ENCODE assay signal across 9 mouse cellular contexts in genomic region chr1:120468891-120469290, GRCm38 (mm10). TPM values are rescaled to one million over a fixed set of nuclear protein-coding genes. Genes with fewer than 3 reads are reported as not detected.
DNase-seq lines count a peak whose midpoint lies in the region; ATAC-seq and TF ChIP-seq lines count a peak whose summit lies in the region.
"Had no signal": no experiment of that assay in that cellular context is flagged by ENCODE, and none has a peak within 500 bp of the region (broad histone marks: within the 10 kb centered on the region; RNA-seq: fewer than 3 reads in every experiment).

No protein-coding gene starts in this region.

- no peaks in the 10 kb centered on the region for H3K36me3 ChIP-seq in neural tube, embryonic 15.5 days
- no peaks in the 10 kb centered on the region for H3K36me3 ChIP-seq in kidney, embryonic 15.5 days
- no peaks in the 10 kb centered on the region for H3K36me3 ChIP-seq in liver, postnatal 0 days (replicated peaks; ENCODE audit: insufficient read depth, low read length)
- H3K36me3 ChIP-seq: neural tube, embryonic 13.5 days had no signal

- peak; percentile 72 for TF ChIP-seq CTCF in liver, postnatal 0 days (IDR thresholded peaks at IDR 0.05; ENCODE audit: low read depth)

- no peak overlapping the region for H3K4me2 ChIP-seq in neural tube, embryonic 15.5 days
- H3K4me2 ChIP-seq in kidney, embryonic 15.5 days: no peak overlapping the region
- H3K4me2 ChIP-seq in liver, postnatal 0 days (ENCODE audit: low read depth, low read length): no peak overlapping the region
- H3K4me2 ChIP-seq: neural tube, embryonic 13.5 days had no signal

- no peak overlapping the region for H3K9ac ChIP-seq in neural tube, embryonic 15.5 days (replicated peaks)
- no peak overlapping the region for H3K9ac ChIP-seq in kidney, embryonic 15.5 days
- no peak overlapping the region for H3K9ac ChIP-seq in liver, postnatal 0 days (replicated peaks)
- H3K9ac ChIP-seq: neural tube, embryonic 13.5 days had no signal

- no peak for TF ChIP-seq EP300 in liver, postnatal 0 days (IDR thresholded peaks at IDR 0.05; ENCODE audit: low read depth)

- no peaks in the 10 kb centered on the region for H3K9me3 ChIP-seq in neural tube, embryonic 15.5 days (replicated peaks)
- no peaks in the 10 kb centered on the region for H3K9me3 ChIP-seq in kidney, embryonic 15.5 days (replicated peaks)
- no peaks in the 10 kb centered on the region for H3K9me3 ChIP-seq in liver, postnatal 0 days (ENCODE audit: low read length)
- H3K9me3 ChIP-seq: neural tube, embryonic 13.5 days had no signal

- H3K27me3 ChIP-seq in neural tube, embryonic 15.5 days (replicated peaks): peaks cover 8% of the 10 kb centered on the region; the same call in 1 of the 2 replicates
- H3K27me3 ChIP-seq in kidney, embryonic 15.5 days: no peaks in the 10 kb centered on the region; the same call in 1 of the 2 replicates
- H3K27me3 ChIP-seq in liver, postnatal 0 days (ENCODE audit: insufficient read depth, low read length): no peaks in the 10 kb centered on the region
- H3K27me3 ChIP-seq: neural tube, embryonic 13.5 days had no signal

- 11% methylated on average over 15 of the region's 15 CpGs for WGBS in neural tube, embryonic 15.5 days
- WGBS in kidney, embryonic 15.5 days: 13% methylated on average over 15 of the region's 15 CpGs
- 10% methylated on average over 15 of the region's 15 CpGs for WGBS in liver, postnatal 0 days (ENCODE audit: insufficient replicate concordance)

- H3K4me3 ChIP-seq in neural tube, embryonic 15.5 days (replicated peaks): no peak overlapping the region
- no peak overlapping the region for H3K4me3 ChIP-seq in kidney, embryonic 15.5 days (replicated peaks)
- H3K4me3 ChIP-seq in liver, postnatal 0 days (ENCODE audit: low read depth, low read length): no peak overlapping the region
- H3K4me3 ChIP-seq: neural tube, embryonic 13.5 days had no signal

- no peak overlapping the region for H3K27ac ChIP-seq in neural tube, embryonic 15.5 days (replicated peaks)
- H3K27ac ChIP-seq in kidney, embryonic 15.5 days: no peak overlapping the region
- no peak overlapping the region for H3K27ac ChIP-seq in liver, postnatal 0 days (ENCODE audit: low read depth)
- H3K27ac ChIP-seq: neural tube, embryonic 13.5 days had no signal

- peaks cover 12% of the 10 kb centered on the region for H3K4me1 ChIP-seq in neural tube, embryonic 15.5 days
- peaks cover 12% of the 10 kb centered on the region for H3K4me1 ChIP-seq in kidney, embryonic 15.5 days
- no peaks in the 10 kb centered on the region for H3K4me1 ChIP-seq in liver, postnatal 0 days (ENCODE audit: insufficient read depth)

- ATAC-seq in neural tube, embryonic 15.5 days (ENCODE audit: low FRiP score): no peak
- ATAC-seq in kidney, embryonic 15.5 days (replicated peaks; ENCODE audit: low FRiP score): 0 out of 2 replicates have a peak, but pooled peaks have one; percentile 23
- peak; percentile 36; the same call in 1 of the 2 replicates for ATAC-seq in liver, postnatal 0 days
- no peak for ATAC-seq in activated CD4-positive, CD25-positive, alpha-beta regulatory T cell, adult 4 months

- peak; percentile 74 for DNase-seq in neural tube, embryonic 10.5 days (ENCODE audit: extremely low spot score, low spot score)
- peak; percentile 85 for DNase-seq in adrenal gland, postnatal 14 days
- peak; percentile 7 to 44 for DNase-seq in frontal cortex, postnatal 10 days (ENCODE audit: low spot score in 2 of 2)
- DNase-seq in liver, postnatal 0 days: peak; percentile 69
- DNase-seq in retina, postnatal 7 days (ENCODE audit: low read depth, low spot score): peak; percentile 8

RNA-seq across cellular contexts. Expression of gene Marco, which starts 35.9 kb away (rescaled TPM):
- 0.09 TPM in 1 of 2 replicates, not detected in the other for polyA plus RNA-seq in neural tube, embryonic 15.5 days (2015; fragmentation: Nextera tagmentation; extraction: Ambion mirVana)
- 2.1 and 11.4 TPM in 2 replicates for total RNA-seq in adrenal gland, postnatal 14 days (2021)
- polyA plus RNA-seq in kidney, embryonic 15.5 days (2015; fragmentation: Nextera tagmentation; extraction: Ambion mirVana): 0.41 and 0.90 TPM in 2 replicates
- 47.9 and 52.6 TPM in 2 replicates for polyA plus RNA-seq in liver, postnatal 0 days (2015; fragmentation: Nextera tagmentation; extraction: Ambion mirVana)
- not detected for polyA plus RNA-seq in activated CD4-positive, CD25-positive, alpha-beta regulatory T cell, adult 4 months (2017; shearing (Covaris generic))

Comparison
In these comparisons a context has a peak if more than half of its experiments do, and no peak if none do; other contexts are left out.
1. DNase-seq: peak in every context shown above with its lines; median percentile 85 in adrenal gland, postnatal 14 days; 74 in neural tube, embryonic 10.5 days; 69 in liver, postnatal 0 days; 26 in frontal cortex, postnatal 10 days; 8 in retina, postnatal 7 days.
2. ATAC-seq: peak in kidney, embryonic 15.5 days (single experiment) and liver, postnatal 0 days (single experiment); none in neural tube, embryonic 15.5 days (single experiment) and activated CD4-positive, CD25-positive, alpha-beta regulatory T cell, adult 4 months (single experiment).
3. RNA of gene Marco, which starts 35.9 kb away (polyA plus RNA-seq): 47.9 to 52.6 TPM in liver, postnatal 0 days; 0.41 to 0.90 TPM in kidney, embryonic 15.5 days, not detected in activated CD4-positive, CD25-positive, alpha-beta regulatory T cell, adult 4 months and 0.09 TPM in neural tube, embryonic 15.5 days; every median in the first group is over 10 times any median in the second.